Mouse (Mus musculus): ENCODE results near the gene Hs1bp3. TPM values are rescaled to one million over a fixed set of nuclear protein-coding genes. Genes with fewer than 3 reads are reported as not detected.

The Hs1bp3 gene
- polyA plus RNA-seq, 1 experiment from 2014 or later, result 30.3 TPM

Other genes starting within 250 kb of the Hs1bp3 start
- gene Ldah, start 105.3 kb upstream of the Hs1bp3 start, polyA plus RNA-seq (2015; fragmentation: Nextera tagmentation; extraction: Ambion mirVana), result 58.1 and 60.0 TPM in 2 replicates
- not detected in 2 replicates for gene Gdf7, start 11.5 kb upstream of the Hs1bp3 start, polyA plus RNA-seq (2015; fragmentation: Nextera tagmentation; extraction: Ambion mirVana)
- 24.1 and 24.6 TPM in 2 replicates for gene Rhob, start 186.6 kb downstream of the Hs1bp3 start, polyA plus RNA-seq (2015; fragmentation: Nextera tagmentation; extraction: Ambion mirVana)

Measured in intestine, embryonic 16.5 days (tissue).